Mouse (Mus musculus): Measurements from ENCODE around the gene Casc3.

DNA sequence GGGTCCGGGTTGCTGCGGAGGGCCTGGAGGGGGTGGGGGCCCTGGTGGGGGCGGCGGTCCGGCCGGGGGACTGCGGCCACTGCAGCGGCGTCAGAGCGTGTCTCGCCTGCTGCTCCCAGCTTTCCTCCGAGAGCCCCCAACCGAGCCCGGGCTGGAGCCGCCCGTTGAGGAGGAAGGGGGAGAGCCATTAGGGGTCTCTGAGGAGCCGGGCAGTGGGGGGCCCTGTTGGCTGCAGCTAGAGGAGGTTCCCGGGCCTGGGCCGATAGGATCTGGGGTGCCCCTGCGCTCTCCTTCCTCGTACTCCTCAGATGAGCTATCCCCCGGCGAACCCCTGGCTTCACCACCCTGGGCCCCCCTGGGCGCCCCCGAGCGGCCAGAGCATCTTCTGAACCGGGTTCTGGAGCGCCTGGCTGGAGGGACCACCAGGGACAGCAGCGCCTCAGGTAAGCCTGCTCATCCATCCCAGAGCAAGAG, 32.6 kb downstream of the Casc3 start:
- no peak for TF ChIP-seq GATA1 (IDR thresholded peaks at IDR 0.05; ENCODE audit: low read length)
- no peak for TF ChIP-seq TAL1 (IDR thresholded peaks at IDR 0.05; ENCODE audit: low read length)
